Comparison of ENCODE assay signal across 1 mouse cellular context in the genomic region with DNA sequence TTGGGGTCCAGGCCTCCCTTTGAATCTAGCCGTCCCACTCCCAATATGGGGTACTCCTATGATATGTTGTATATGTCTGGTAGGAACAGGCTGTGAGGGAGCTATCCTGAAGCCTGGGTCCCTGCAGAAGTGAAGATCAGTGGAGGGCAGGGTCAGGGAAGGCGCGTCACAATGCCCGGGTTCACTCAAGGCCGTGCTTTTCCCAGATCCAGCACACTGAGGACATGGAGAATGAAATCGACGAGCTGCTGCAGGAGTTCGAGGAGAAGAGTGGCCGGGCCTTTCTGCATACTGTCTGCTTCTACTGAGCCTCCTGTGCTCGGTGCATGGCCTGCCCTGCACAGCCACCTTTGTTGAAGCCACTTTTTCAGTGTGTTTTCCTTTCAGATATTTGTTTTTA.
TF ChIP-seq lines count a peak whose summit lies in the region.

No protein-coding gene starts in this region.

TF ChIP-seq in C2C12, 6 proteins besides CTCF, POLR2A, EP300 and RAD21 (continued from another document):
- no peak for TF ChIP-seq MYOD1 (IDR thresholded peaks at IDR 0.05; ENCODE audit: control insufficient read depth, insufficient read length, low read depth)
- TF ChIP-seq MYOG (IDR thresholded peaks at IDR 0.05; ENCODE audit: control insufficient read depth, extremely low read depth, insufficient read length), result no peak
- no peak for TF ChIP-seq CEBPB (IDR thresholded peaks at IDR 0.05; ENCODE audit: low read depth)
